Mouse (Mus musculus): Measurements from ENCODE around the gene Smim11. TPM values are rescaled to one million over a fixed set of nuclear protein-coding genes. Genes with fewer than 3 reads are reported as not detected.

The Smim11 gene
- 20.3 and 21.0 TPM in 2 replicates for polyA plus RNA-seq (2012; rRNA removed)

DNA sequence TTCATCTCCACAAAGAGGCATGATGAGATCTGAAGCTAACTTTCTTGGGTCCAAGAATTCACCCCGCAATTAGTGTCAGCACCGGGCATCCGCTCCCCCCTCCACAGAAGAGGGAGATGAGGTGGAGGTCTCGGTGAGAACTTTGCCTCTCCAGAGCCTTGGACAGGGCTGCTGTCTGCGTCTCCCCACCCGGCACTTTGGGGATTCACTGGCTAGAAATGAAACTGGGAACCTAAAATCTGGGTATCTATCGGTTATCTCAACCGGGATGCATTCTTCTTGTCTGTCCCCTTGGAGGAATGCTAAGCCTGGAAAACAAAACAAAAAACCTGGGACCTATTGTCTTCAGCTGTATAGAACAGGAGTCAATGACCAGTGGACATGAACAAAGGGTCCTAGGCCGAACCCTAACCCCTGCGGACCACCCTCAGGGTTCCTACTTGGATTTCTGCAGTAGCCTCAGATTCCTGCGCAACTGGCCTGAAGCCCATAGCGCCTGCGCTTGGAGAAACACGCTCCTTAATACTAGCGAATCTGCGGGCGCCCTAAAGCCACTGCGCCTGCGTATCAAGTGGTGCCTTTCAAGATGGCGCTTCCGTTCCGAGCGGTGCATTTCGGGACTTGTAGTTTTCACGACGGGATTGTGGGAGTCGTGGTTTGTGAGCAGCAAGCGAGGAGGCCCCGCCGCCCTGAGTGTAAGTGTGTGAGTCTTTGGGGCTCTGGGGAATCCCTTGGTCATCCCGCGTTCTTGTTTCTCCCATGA is at the start of gene Smim11:
TSS of gene Smim11 (plus strand) at position 638 of the 763 bp plus-strand sequence.

DNA sequence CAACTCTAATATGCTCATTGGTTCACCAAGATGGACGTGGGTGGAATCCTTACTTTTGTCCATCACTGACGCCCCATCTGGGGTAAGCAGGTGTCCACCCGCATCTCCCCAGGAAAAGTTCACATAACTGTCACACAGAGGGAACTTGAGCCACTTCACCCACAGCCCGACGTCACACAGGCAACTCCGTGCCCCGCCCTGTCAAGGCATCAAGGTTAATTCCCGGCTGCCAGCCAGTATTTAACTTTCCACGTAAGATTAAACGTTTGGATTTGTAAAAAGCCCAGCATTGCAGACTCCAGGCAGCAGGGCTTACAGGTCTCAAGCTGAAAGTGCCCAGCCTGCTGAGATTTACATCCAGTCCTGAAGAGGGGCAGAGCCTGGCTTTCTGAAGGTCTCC is 9.0 kb upstream of the Smim11 start, which contains the start of gene Kcne2:
TSS of gene Kcne2 (plus strand) at position 289 of the 400 bp plus-strand sequence.

DNA sequence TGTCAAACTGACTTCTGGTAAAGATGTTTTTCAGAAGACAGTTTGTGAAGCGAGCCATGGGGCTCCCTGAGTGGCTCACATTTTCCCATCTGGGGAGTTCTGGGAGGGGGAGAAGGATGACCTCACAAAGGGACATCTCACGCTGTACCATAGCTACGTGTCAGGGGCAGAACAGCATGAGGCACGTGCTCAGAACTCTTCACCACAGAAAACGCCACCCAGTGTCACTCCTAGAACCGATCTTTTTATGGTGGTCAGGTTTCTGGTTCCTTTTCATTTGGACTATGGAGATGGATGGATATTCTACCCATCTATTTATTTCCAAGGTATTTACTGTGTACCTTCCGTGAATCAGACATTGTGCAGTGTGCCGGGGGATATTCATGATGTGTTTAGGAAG is 20.3 kb downstream of the Smim11 start, which contains the start of gene Fam243:
TSS of gene Fam243 (minus strand) at position 101 of the 400 bp plus-strand sequence.

DNA sequence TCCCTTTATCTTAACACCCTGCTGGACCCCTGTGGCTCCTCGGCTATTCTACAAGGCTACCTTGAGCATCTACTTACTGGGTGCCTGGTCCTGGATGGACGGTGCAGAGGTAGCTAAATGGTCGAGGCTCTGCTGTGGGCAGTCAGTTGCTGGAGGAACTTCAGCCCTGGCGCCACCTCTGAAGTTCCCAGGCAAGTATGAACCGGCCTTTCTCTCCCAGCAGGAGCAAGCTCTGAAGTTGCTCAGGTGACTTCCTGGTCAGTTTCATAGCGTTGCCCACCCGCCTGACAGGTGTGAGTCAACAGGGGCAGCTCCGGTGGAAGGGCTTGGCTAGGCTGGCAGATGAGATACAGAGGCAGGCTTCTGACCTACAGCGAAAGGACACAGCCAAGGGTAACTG is 58.1 kb downstream of the Smim11 start, which contains the start of gene Kcne1:
TSS of gene Kcne1 (minus strand) at position 240 of the 400 bp plus-strand sequence.

Other genes with a start within 250 kb of the Smim11 start
- gene Mrps6, start 243.0 kb upstream of the Smim11 start, polyA plus RNA-seq (2012; rRNA removed) = 17.4 and 17.5 TPM in 2 replicates
- 0.05 and 0.10 TPM in 2 replicates for gene Gm49711, start 243.0 kb upstream of the Smim11 start, polyA plus RNA-seq (2012; rRNA removed)
- 0.64 and 0.65 TPM in 2 replicates for gene Slc5a3, start 243.0 kb upstream of the Smim11 start, polyA plus RNA-seq (2012; rRNA removed)
- not detected in 2 replicates for gene Kcne2, start 8.9 kb upstream of the Smim11 start, polyA plus RNA-seq (2012; rRNA removed)
- gene Fam243, start 20.2 kb downstream of the Smim11 start, polyA plus RNA-seq (2012; rRNA removed) = 0.01 and 0.02 TPM in 2 replicates
- not detected in 2 replicates for gene Kcne1, start 58.2 kb downstream of the Smim11 start, polyA plus RNA-seq (2012; rRNA removed)
- 7.1 and 7.7 TPM in 2 replicates for gene Rcan1, start 169.6 kb downstream of the Smim11 start, polyA plus RNA-seq (2012; rRNA removed)
- 0.32 and 0.49 TPM in 2 replicates for gene Clic6, start 184.4 kb downstream of the Smim11 start, polyA plus RNA-seq (2012; rRNA removed)